Mouse (Mus musculus): ENCODE measurements around the gene Rhbdd2.

The Rhbdd2 gene

GRCm38 (mm10) chr5:135682009-135682408, 49.6 kb downstream of the Rhbdd2 start:
- no peak for DNase-seq (ENCODE audit: low spot score)

DNA sequence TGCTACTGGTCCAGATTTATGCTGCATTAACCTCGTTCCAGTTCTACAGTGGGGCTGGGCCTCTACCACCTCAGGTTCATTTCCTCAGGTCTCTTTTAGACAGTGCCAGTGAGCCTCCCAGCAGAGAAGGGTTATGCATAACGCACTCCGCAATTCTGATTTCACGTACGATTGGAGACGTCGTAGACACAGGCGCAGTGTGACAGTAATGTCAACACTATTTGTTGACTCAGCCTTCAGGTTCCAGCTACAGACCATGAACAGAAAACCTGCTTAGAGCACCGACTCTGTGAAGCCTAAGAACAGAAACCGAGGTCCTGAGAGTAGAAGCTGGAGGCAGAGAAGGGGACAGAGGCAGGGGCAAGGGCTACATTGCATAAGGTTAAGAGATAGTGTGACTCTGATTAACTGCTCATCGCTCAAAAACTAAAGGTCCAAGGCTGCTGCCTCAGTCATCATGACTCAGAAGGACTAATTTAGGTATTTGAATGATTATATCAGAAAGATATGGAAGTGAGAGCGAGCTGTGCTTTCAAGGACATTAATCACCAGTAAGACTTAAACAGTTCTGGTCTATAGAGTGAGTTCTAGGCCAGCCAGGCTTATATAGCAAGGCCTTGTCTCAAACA, 50.6 kb downstream of the Rhbdd2 start:
- DNase-seq (ENCODE audit: low spot score): peak; percentile 60

GRCm38 (mm10) chr5:135690401-135690800, 58.0 kb downstream of the Rhbdd2 start:
- no peak for DNase-seq (ENCODE audit: low spot score)

- DNase-seq (ENCODE audit: low spot score): no peak
Measured at GRCm38 (mm10) chr5:135691266-135691665, 58.8 kb downstream of the Rhbdd2 start.

DNA sequence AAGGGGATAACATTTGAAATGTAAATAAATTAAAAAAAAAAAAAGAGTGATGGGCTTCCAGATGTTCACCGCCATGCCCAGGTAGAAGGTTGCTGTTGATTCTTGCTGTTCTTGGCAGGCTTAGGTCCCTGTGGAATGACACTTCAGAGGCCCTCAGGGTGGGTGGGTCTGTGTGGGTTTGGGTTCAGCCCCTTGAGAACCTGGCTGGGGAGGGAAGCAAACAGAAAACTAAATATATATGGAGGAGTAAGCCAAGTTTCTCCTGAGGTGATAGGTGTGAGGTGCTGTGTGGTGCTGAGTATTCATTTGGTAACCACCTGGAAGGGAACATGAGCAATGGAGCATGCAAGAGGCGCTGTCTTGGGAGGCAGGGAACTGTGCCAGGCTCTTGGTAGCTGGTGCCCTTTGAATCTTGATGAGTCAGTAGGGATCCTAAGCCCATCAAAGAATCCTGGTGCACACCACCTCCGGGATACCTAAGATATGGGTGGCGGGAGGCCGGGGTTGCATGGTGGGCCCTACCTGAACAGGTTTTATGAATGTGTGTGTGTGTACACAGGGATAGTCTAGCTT, 60.9 kb downstream of the Rhbdd2 start:
- DNase-seq (ENCODE audit: low spot score): no peak

DNA sequence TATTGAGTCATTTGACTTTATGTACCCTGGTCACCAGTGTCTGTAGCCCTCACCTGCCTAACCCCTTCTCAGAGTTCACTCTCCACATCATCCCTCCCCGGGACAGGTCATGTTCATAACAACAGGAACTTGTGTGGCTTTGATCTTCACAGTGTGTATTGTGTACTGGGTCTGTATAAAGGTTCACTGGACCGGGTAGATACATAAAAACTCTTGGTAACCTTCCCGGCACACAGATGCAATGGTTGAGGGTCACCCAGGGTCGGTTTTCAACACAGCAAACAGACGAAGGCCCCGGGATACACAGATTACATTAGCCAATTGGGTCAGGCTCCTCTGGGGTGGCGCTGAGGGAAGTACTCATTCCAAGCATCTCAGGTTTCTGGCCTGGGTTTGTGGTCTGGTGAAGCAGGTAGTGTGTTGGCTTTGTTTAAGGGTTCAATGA, 62.9 kb downstream of the Rhbdd2 start:
- DNase-seq (ENCODE audit: low spot score): no peak
